Comparison of ENCODE assay signal across 8 mouse cellular contexts in the genomic region with DNA sequence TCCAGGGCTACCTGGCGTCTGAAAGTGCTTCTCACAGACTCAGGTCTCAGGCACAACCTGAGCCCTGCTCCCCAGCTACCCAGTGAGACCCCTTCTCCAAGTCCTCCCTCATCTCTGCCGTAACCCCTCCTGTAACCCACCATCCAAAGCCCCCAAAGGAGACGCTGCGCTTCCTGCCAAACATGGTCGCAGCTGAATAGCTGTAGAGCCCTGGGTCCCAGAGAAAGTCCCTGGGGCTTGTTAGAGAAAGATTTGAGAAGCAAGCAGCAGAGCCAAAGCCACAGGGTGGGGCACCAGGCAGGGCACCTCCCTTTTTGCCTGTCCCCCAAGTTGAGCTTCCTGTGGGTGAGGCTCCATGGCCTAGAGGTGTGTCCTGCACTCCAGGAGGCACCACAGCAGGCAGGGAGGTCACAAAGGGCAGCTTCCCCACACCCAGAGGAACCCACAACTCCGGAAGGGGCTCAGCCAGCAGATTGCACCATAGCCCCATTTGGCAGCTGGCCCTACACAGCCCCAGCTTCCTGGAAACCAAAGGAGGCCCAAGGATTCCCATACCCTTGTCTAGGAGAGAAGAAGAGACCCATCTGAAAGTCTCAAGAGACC. TPM values are rescaled to one million over a fixed set of nuclear protein-coding genes. Genes with fewer than 3 reads are reported as not detected.
DNase-seq lines count a peak whose midpoint lies in the region; ATAC-seq lines count a peak whose summit lies in the region.

No protein-coding gene starts in this region.

- peak; percentile 82 for ATAC-seq in activated CD4-positive, CD25-positive, alpha-beta regulatory T cell, adult 4 months
- ATAC-seq in inflammation-experienced regulatory T-cells, adult 6 months = peak; percentile 38
- peak; percentile 72 for ATAC-seq in megakaryocyte progenitor cell, adult 5-6 weeks (replicated peaks; ENCODE audit: poor library complexity)

- peak; percentile 69 for DNase-seq in CD4-positive helper T cell, adult 2 months (ENCODE audit: low read depth, low spot score)
- no peak for DNase-seq in layer of hippocampus, postnatal 25 days (ENCODE audit: extremely low spot score in 1 of 2, low spot score in 1 of 2)
- DNase-seq in cerebellum, postnatal 14 days = no peak
- DNase-seq in left cerebral cortex, adult 8-10 months (ENCODE audit: low spot score in 2 of 2) = no peak
- no peak for DNase-seq in kidney, adult 11 months

RNA-seq across cellular contexts. Expression of gene Rap1gap2, which starts 38.2 kb away (rescaled TPM):
- 1 to 10 TPM; 3.3 to 4.1 TPM for polyA plus RNA-seq in activated CD4-positive, CD25-positive, alpha-beta regulatory T cell, adult 4 months (2017; shearing (Covaris generic))
- 10 to 100 TPM in 1 of 3 experiments, 1 to 10 TPM in 1, under 1 TPM in 1; 0.63 to 11.9 (median 1.6) TPM for polyA plus RNA-seq in inflammation-experienced regulatory T-cells, adult 6 months (2017; shearing (Covaris generic))
- 1.1 and 1.4 TPM in 2 replicates for total RNA-seq in megakaryocyte progenitor cell, adult 5-6 weeks (2015)
- total RNA-seq in megakaryocyte progenitor cell, adult 5-6 weeks (2017) = 1.3 TPM in 2 replicates
- total RNA-seq in layer of hippocampus, postnatal 25 days (2021) = 100 to 1,000 TPM; 139 to 144 TPM
- total RNA-seq in left cerebral cortex, adult 8-10 months (2022) = 100 to 1,000 TPM; 154 to 168 (median 162) TPM

RNA-seq across cellular contexts. Expression of gene Ccdc92b, which starts 46.8 kb away (rescaled TPM):
- not detected for polyA plus RNA-seq in activated CD4-positive, CD25-positive, alpha-beta regulatory T cell, adult 4 months (2017; shearing (Covaris generic))
- polyA plus RNA-seq in inflammation-experienced regulatory T-cells, adult 6 months (2017; shearing (Covaris generic)) = not detected
- total RNA-seq in megakaryocyte progenitor cell, adult 5-6 weeks (2015) = 0.05 TPM in 1 of 2 replicates, not detected in the other
- 0.10 TPM in 1 of 2 replicates, not detected in the other for total RNA-seq in megakaryocyte progenitor cell, adult 5-6 weeks (2017)
- 10 to 100 TPM; 21.9 to 22.6 TPM for total RNA-seq in layer of hippocampus, postnatal 25 days (2021)
- total RNA-seq in left cerebral cortex, adult 8-10 months (2022) = 10 to 100 TPM; 30.5 to 36.7 (median 32.7) TPM

Comparison
In these comparisons a context has a peak if more than half of its experiments do, and no peak if none do; other contexts are left out.
1. RNA of gene Rap1gap2, which starts 38.2 kb away (total RNA-seq): 154 to 168 TPM in left cerebral cortex, adult 8-10 months and 139 to 144 TPM in layer of hippocampus, postnatal 25 days; 1.1 to 1.4 TPM in megakaryocyte progenitor cell, adult 5-6 weeks; every median in the first group is over 10 times any median in the second.
2. RNA of gene Ccdc92b, which starts 46.8 kb away (total RNA-seq): 30.5 to 36.7 TPM in left cerebral cortex, adult 8-10 months and 21.9 to 22.6 TPM in layer of hippocampus, postnatal 25 days; 0.05 to 0.10 TPM in megakaryocyte progenitor cell, adult 5-6 weeks; every median in the first group is over 10 times any median in the second.
3. Peak in every context shown above with its lines, with median percentiles within 50 percentile points of each other: ATAC-seq.